Mouse (Mus musculus) ES-E14 (cell line): ENCODE data around the gene Olfr965. TPM values are rescaled to one million over a fixed set of nuclear protein-coding genes. Genes with fewer than 3 reads are reported as not detected.
"Not testable (repeated sequence)": the region's sequence is repeated elsewhere in the genome, so short reads cannot be mapped to it uniquely, and the experiment has no call there.

Source experiments
- DNase-seq: peaks from one replicate; pipeline ENCODE4 v3.0.0-alpha.2; 2013; ENCODE audit warnings: low read depth, low spot score
- H3K27ac ChIP-seq: 2 replicates; pipeline ENCODE4 v1.5.1; 2012; ENCODE audit warnings: low read depth, mild to moderate bottlenecking, low read length, moderate library complexity, mixed read lengths; ENCODE audit not compliant: poor library complexity, insufficient read depth, severe bottlenecking
- H3K36me3 ChIP-seq: 2 replicates; pipeline ENCODE4 v1.6.1; 2012; ENCODE audit warnings: mild to moderate bottlenecking, low read length, moderate library complexity, mixed read lengths; ENCODE audit not compliant: control insufficient read depth, poor library complexity, insufficient read depth, severe bottlenecking
- H3K4me1 ChIP-seq, 2 experiments: fragments of 150-350 bp in 1 of 2; sonication (generic) in 1 of 2; 2 replicates each; pipeline ENCODE4 v1.6.1; 2012; ENCODE audit warnings: low read length in 2 of 2, mild to moderate bottlenecking in 1 of 2, mixed read lengths in 1 of 2; ENCODE audit not compliant: control insufficient read depth in 2 of 2, insufficient read depth in 2 of 2, poor library complexity in 1 of 2
- H3K4me3 ChIP-seq, 2 experiments: fragments of 150-350 bp in 1 of 2; sonication (generic) in 1 of 2; 2 replicates each; pipeline ENCODE4 v1.5.1; 2012; ENCODE audit warnings: low read length in 2 of 2, low read depth in 1 of 2, mild to moderate bottlenecking in 1 of 2, mixed read lengths in 1 of 2; ENCODE audit not compliant: insufficient read depth in 1 of 2, poor library complexity in 1 of 2, severe bottlenecking in 1 of 2
- H3K9ac ChIP-seq: 2 replicates; pipeline ENCODE4 v1.6.1; 2012; ENCODE audit warnings: low read depth, mild to moderate bottlenecking, low read length, mixed read lengths; ENCODE audit not compliant: poor library complexity, insufficient read depth, severe bottlenecking
- H3K9me3 ChIP-seq: fragments of 150-350 bp; sonication (generic); 2 replicates; pipeline ENCODE4 v1.6.1; 2012; ENCODE audit warnings: low read depth, mild to moderate bottlenecking, low read length; ENCODE audit not compliant: control insufficient read depth, insufficient read depth
- CHD2 ChIP-seq: IDR thresholded peaks from 2 replicates; pipeline ENCODE4 v1.6.1; 2014; ENCODE audit warnings: mild to moderate bottlenecking, low read depth, low read length, inconsistent platforms
- HCFC1 ChIP-seq: IDR thresholded peaks from 2 replicates; pipeline ENCODE4 v1.6.1; 2012; ENCODE audit warnings: low read length, inconsistent platforms, borderline replicate concordance; ENCODE audit not compliant: insufficient read depth
- MAFK ChIP-seq: IDR thresholded peaks from 2 replicates; pipeline ENCODE4 v1.6.1; 2014; ENCODE audit warnings: mild to moderate bottlenecking, low read depth, low read length, inconsistent platforms; ENCODE audit not compliant: insufficient read depth
- ZC3H11A ChIP-seq: IDR thresholded peaks from 2 replicates; pipeline ENCODE4 v1.6.1; 2012; ENCODE audit warnings: low read depth, mild to moderate bottlenecking, inconsistent platforms, low read length, borderline replicate concordance
- ZNF384 ChIP-seq: IDR thresholded peaks from 2 replicates; pipeline ENCODE4 v1.6.1; 2012; ENCODE audit warnings: low read depth, low read length, inconsistent platforms
- in situ Hi-C, 2 experiments: fragments of 600-800 bp; cut with MboI; formaldehyde crosslinking; loops; one replicate each; pipeline ENCODE4 v1.15.1; 2025; ENCODE audit warnings: low sequenced_read_pairs in 2 of 2, inconsistent platforms in 1 of 2; ENCODE audit not compliant: unreplicated experiment in 2 of 2
- total RNA-seq: library from RNA; depleted of rRNA; stranded (reverse); fragments of 300-350 nt; gene quantifications from 2 replicates; pipeline ENCODE4 v1.2.3, GENCODE M21; 2012

Olfr965 gene
- total RNA-seq, 1 experiment: not detected

GRCm38 (mm10) chr9:39679280-39679679, 31.9 kb upstream of the Olfr965 start:
- Histone ChIP-seq H3K9me3 (no peaks in the 10 kb centered on the region), H3K4me1 (no peaks in the 10 kb centered on the region), H3K27ac (no peak overlapping the region), H3K36me3 (no peaks in the 10 kb centered on the region), H3K9ac (no peak overlapping the region), H3K4me3 (no peak overlapping the region)
- in situ Hi-C loops: no loop called here
- TF ChIP-seq HCFC1 (no peak), CHD2 (no peak)
- no peak for DNase-seq

- H3K9me3 ChIP-seq, H3K4me1 ChIP-seq, H3K27ac ChIP-seq, in situ Hi-C loops, DNase-seq, H3K36me3 ChIP-seq, H3K4me3 ChIP-seq, H3K9ac ChIP-seq: not testable (repeated sequence)
Measured at GRCm38 (mm10) chr9:39701123-39701522, 10.0 kb upstream of the Olfr965 start.

- no peak for DNase-seq
- Histone ChIP-seq H3K27ac (no peak within 1 kb of the TSS), H3K4me3 (no peak within 1 kb of the TSS), H3K36me3 (no peaks in the 10 kb centered on the region), H3K4me1 (no peaks in the 10 kb centered on the region), H3K9ac (no peak within 1 kb of the TSS), H3K9me3 (0 out of 2 replicates have a peak, but pooled peaks cover 2% of the 10 kb centered on the region)
- TF ChIP-seq ZNF384: no peak
- no peak for TF ChIP-seq MAFK
- no peak for TF ChIP-seq CHD2
- no peak for TF ChIP-seq ZC3H11A
- no peak for TF ChIP-seq HCFC1
- in situ Hi-C loops: no loop called here
Measured at GRCm38 (mm10) chr9:39707017-39707416, 4.1 kb upstream of the Olfr965 start, which contains the start of gene Olfr149. TSS of gene Olfr149 (minus strand) at chr9:39707117.

- Histone ChIP-seq H3K27ac (no peak overlapping the region), H3K4me3 (no peak overlapping the region), H3K9ac (no peak overlapping the region), H3K9me3 (no peaks in the 10 kb centered on the region), H3K4me1 (no peaks in the 10 kb centered on the region), H3K36me3 (no peaks in the 10 kb centered on the region)
- no peak for TF ChIP-seq CHD2
- no peak for TF ChIP-seq ZNF384
- TF ChIP-seq HCFC1: no peak
- TF ChIP-seq MAFK: no peak
- no peak for TF ChIP-seq ZC3H11A
- in situ Hi-C loops: no loop called here
- no peak for DNase-seq
Measured at GRCm38 (mm10) chr9:39708958-39709357, 2.2 kb upstream of the Olfr965 start.

- Histone ChIP-seq H3K36me3 (no peaks in the 10 kb centered on the region), H3K27ac (no peak within 1 kb of the TSS), H3K4me3 (no peak within 1 kb of the TSS), H3K9me3 (no peaks in the 10 kb centered on the region), H3K9ac (no peak within 1 kb of the TSS), H3K4me1 (no peaks in the 10 kb centered on the region)
- in situ Hi-C loops: no loop called here
- no peak for TF ChIP-seq MAFK
- no peak for TF ChIP-seq ZNF384
- TF ChIP-seq CHD2: no peak
- no peak for DNase-seq
Measured at GRCm38 (mm10) chr9:39730678-39731077, 19.5 kb downstream of the Olfr965 start, which contains the start of gene Olfr150. TSS of gene Olfr150 (plus strand) at chr9:39730978.
